In the genomic region with DNA sequence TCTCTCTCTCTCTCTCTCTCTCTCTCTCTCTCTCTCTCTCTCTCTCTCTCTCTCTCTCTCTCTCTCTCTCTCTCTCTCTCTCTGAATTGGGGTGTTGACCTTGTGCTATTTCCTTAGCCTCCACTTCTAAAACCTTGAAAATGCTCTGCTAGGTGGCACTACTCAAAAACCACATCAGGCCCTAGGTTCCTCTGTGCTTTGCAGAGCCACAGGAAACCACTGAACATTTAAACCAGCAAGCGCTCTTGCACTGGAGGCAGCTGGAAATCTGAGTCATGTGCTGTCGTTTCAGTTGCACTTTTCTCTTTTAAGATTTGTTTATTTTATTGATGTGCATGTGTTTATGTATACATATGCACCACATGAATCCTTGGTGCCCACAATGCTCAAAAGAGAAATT, we compare ENCODE assay signal across 19 mouse cellular contexts. TPM values are rescaled to one million over a fixed set of nuclear protein-coding genes. Genes with fewer than 3 reads are reported as not detected.
DNase-seq lines count a peak whose midpoint lies in the region; ATAC-seq and TF ChIP-seq lines count a peak whose summit lies in the region.
"Had no signal": no experiment of that assay in that cellular context is flagged by ENCODE, and none has a peak within 500 bp of the region (broad histone marks: within the 10 kb centered on the region; RNA-seq: fewer than 3 reads in every experiment).

No protein-coding gene starts in this region.

- WGBS in spleen, adult 2 months, result 22% methylated on average over 2 of the region's 2 CpGs
- 77% methylated on average over 2 of the region's 2 CpGs for whole genome bisulfite sequencing in forebrain, embryonic 16.5 days
- WGBS in midbrain, embryonic 14.5 days, result 89% methylated on average over 2 of the region's 2 CpGs

- H3K27ac ChIP-seq in spleen, adult 2 months (ENCODE audit: insufficient read depth, low read length), result peak overlapping the region; percentile 41; the same call in 1 of the 2 replicates
- no peak overlapping the region for H3K27ac ChIP-seq in forebrain, embryonic 16.5 days (ENCODE audit: low read length)
- H3K27ac ChIP-seq in midbrain, embryonic 14.5 days (replicated peaks; ENCODE audit: low read depth, low read length), result no peak overlapping the region
- H3K27ac ChIP-seq: forebrain, embryonic 13.5 days; hindbrain, embryonic 12.5 days; limb, embryonic 10.5 days; liver, embryonic 13.5 days had no signal

- peak in 1 of 2 experiments; percentile 50 for DNase-seq in spleen, adult 2 months (ENCODE audit: low read depth in 1 of 2, low spot score in 2 of 2)
- no peak for DNase-seq in spleen, postnatal 14 days (ENCODE audit: low spot score in 2 of 2)
- peak; percentile 67 for DNase-seq in induced T-regulatory cell, adult 2 months (ENCODE audit: low read depth)
- DNase-seq in thymus, adult 18-20 months, result peak; percentile 15 to 51
- DNase-seq in midbrain, embryonic 14.5 days, result no peak
- no peak for DNase-seq in left cerebral cortex, adult 9 months (ENCODE audit: low spot score in 2 of 2)
- DNase-seq in ovary, adult 18-20 months (ENCODE audit: low spot score), result no peak
- DNase-seq: adrenal gland, postnatal 25 days; cerebellum, adult 9-10 months; kidney, adult 18-20 months; kidney, postnatal 36 days; liver, embryonic 13.5 days; right cerebral cortex, postnatal 4 days had no signal

- TF ChIP-seq POLR2A in spleen, adult 2 months (IDR thresholded peaks at IDR 0.05; ENCODE audit: low read depth, low read length), result no peak

- no peaks in the 10 kb centered on the region for H3K9me3 ChIP-seq in forebrain, embryonic 16.5 days (ENCODE audit: control insufficient read depth, low read length)
- no peaks in the 10 kb centered on the region for H3K9me3 ChIP-seq in midbrain, embryonic 14.5 days (ENCODE audit: control insufficient read depth, low read length)
- H3K9me3 ChIP-seq: forebrain, embryonic 13.5 days; G1E; hindbrain, embryonic 12.5 days; limb, embryonic 10.5 days; liver, embryonic 13.5 days had no signal

- ATAC-seq in forebrain, embryonic 16.5 days, result no peak
- ATAC-seq in midbrain, embryonic 14.5 days (ENCODE audit: low FRiP score, low TSS enrichment), result no peak
- ATAC-seq: forebrain, embryonic 13.5 days had no signal

- no peak overlapping the region for H3K4me3 ChIP-seq in spleen, adult 2 months (ENCODE audit: extremely low read depth, insufficient read depth, insufficient read length)
- H3K4me3 ChIP-seq in forebrain, embryonic 16.5 days (replicated peaks; ENCODE audit: low read length), result no peak overlapping the region
- no peak overlapping the region for H3K4me3 ChIP-seq in midbrain, embryonic 14.5 days (replicated peaks; ENCODE audit: low read depth, low read length)
- H3K4me3 ChIP-seq: forebrain, embryonic 13.5 days; hindbrain, embryonic 12.5 days; limb, embryonic 10.5 days; liver, embryonic 13.5 days; myocyte had no signal

- no peaks in the 10 kb centered on the region; the same call in 1 of the 2 replicates for H3K4me1 ChIP-seq in spleen, adult 2 months (ENCODE audit: control insufficient read depth, insufficient read depth, insufficient read length)
- no peaks in the 10 kb centered on the region for H3K4me1 ChIP-seq in forebrain, embryonic 16.5 days (replicated peaks; ENCODE audit: control insufficient read depth, insufficient read depth, low read length)
- H3K4me1 ChIP-seq in midbrain, embryonic 14.5 days (ENCODE audit: control insufficient read depth, insufficient read depth, low read length), result no peaks in the 10 kb centered on the region
- H3K4me1 ChIP-seq: forebrain, embryonic 13.5 days had no signal

- H3K9ac ChIP-seq in forebrain, embryonic 16.5 days (replicated peaks; ENCODE audit: low read depth, low read length), result no peak overlapping the region
- H3K9ac ChIP-seq in midbrain, embryonic 14.5 days (replicated peaks; ENCODE audit: low read length), result no peak overlapping the region
- H3K9ac ChIP-seq: forebrain, embryonic 13.5 days; hindbrain, embryonic 12.5 days; liver, embryonic 13.5 days had no signal

- H3K4me2 ChIP-seq in forebrain, embryonic 16.5 days (ENCODE audit: low read length), result no peak overlapping the region
- H3K4me2 ChIP-seq in midbrain, embryonic 14.5 days (ENCODE audit: low read length), result no peak overlapping the region
- H3K4me2 ChIP-seq: forebrain, embryonic 13.5 days; hindbrain, embryonic 12.5 days; liver, embryonic 13.5 days had no signal

- no peaks in the 10 kb centered on the region for H3K27me3 ChIP-seq in spleen, adult 2 months (ENCODE audit: control insufficient read depth, insufficient read depth, low read length)
- no peaks in the 10 kb centered on the region for H3K27me3 ChIP-seq in forebrain, embryonic 16.5 days (replicated peaks; ENCODE audit: control insufficient read depth, insufficient read depth, low read length)
- H3K27me3 ChIP-seq in midbrain, embryonic 14.5 days (ENCODE audit: control insufficient read depth, insufficient read depth, low read length), result no peaks in the 10 kb centered on the region
- H3K27me3 ChIP-seq: forebrain, embryonic 13.5 days; hindbrain, embryonic 12.5 days; liver, embryonic 13.5 days had no signal

- TF ChIP-seq CTCF in spleen, adult 2 months (IDR thresholded peaks at IDR 0.05; ENCODE audit: extremely low read depth, insufficient read depth, insufficient read length, insufficient replicate concordance), result no peak

- H3K36me3 ChIP-seq in spleen, adult 2 months (ENCODE audit: control insufficient read depth, insufficient read depth, low read length), result no peaks in the 10 kb centered on the region
- no peaks in the 10 kb centered on the region for H3K36me3 ChIP-seq in forebrain, embryonic 16.5 days (ENCODE audit: control insufficient read depth, insufficient read depth)
- no peaks in the 10 kb centered on the region for H3K36me3 ChIP-seq in midbrain, embryonic 14.5 days (ENCODE audit: control insufficient read depth, insufficient read depth, low read length)
- H3K36me3 ChIP-seq: hindbrain, embryonic 12.5 days; liver, embryonic 13.5 days had no signal

RNA-seq across cellular contexts. Expression of a gene that starts 59.6 kb away (rescaled TPM):
- polyA plus RNA-seq in spleen, adult 2 months (2012; rRNA removed), result 3.8 and 4.2 TPM in 2 replicates
- 27.4 and 30.2 TPM in 2 replicates for polyA plus RNA-seq in forebrain, embryonic 16.5 days (2015; fragmentation: Nextera tagmentation; extraction: Ambion mirVana)
- 11.1 and 16.0 TPM in 2 replicates for polyA plus RNA-seq in midbrain, embryonic 14.5 days (2014; fragmentation: Nextera tagmentation; extraction: Ambion mirVana)

Comparison
In these comparisons a context has a peak if more than half of its experiments do, and no peak if none do; other contexts are left out.
1. DNase-seq: peak in induced T-regulatory cell, adult 2 months (single experiment) and thymus, adult 18-20 months (2 of 2); none in spleen, postnatal 14 days (0 of 2), midbrain, embryonic 14.5 days (single experiment), left cerebral cortex, adult 9 months (0 of 2) and ovary, adult 18-20 months (single experiment).